Mouse (Mus musculus) erythroblast, embryonic 14.5 days (primary cell): ENCODE data around the gene Ghr.

Experiments used
- GATA1 ChIP-seq: IDR thresholded peaks from 2 replicates; pipeline ENCODE4 v1.6.1; 2012; ENCODE audit warnings: low read length, inconsistent platforms, mixed read lengths
- TAL1 ChIP-seq: IDR thresholded peaks from 3 replicates; pipeline ENCODE4 v1.6.1; 2012; ENCODE audit warnings: low read length, inconsistent platforms, mixed read lengths

- TF ChIP-seq TAL1 (no peak), GATA1 (no peak)
These were observed 69.3 kb downstream of the Ghr start for GRCm38 (mm10) chr15:3514027-3514426.
